Mouse (Mus musculus) lung, postnatal 0 days (tissue): ENCODE measurements at regions not wholly inside any gene's neighbourhood (a gene's known extent, or its start where the extent isn't known, plus 50 kb on each side); places are given as distances from the start of the nearest gene placed in this dataset.

ENCODE experiments used
- CTCF ChIP-seq: IDR thresholded peaks from 2 replicates; pipeline ENCODE4 v1.5.1; 2016; ENCODE audit warnings: antibody characterized with exemption, mild to moderate bottlenecking
- EP300 ChIP-seq: IDR thresholded peaks from 2 replicates; pipeline ENCODE4 v1.6.1; 2016; ENCODE audit warnings: antibody characterized with exemption, mild to moderate bottlenecking, control low read depth

DNA sequence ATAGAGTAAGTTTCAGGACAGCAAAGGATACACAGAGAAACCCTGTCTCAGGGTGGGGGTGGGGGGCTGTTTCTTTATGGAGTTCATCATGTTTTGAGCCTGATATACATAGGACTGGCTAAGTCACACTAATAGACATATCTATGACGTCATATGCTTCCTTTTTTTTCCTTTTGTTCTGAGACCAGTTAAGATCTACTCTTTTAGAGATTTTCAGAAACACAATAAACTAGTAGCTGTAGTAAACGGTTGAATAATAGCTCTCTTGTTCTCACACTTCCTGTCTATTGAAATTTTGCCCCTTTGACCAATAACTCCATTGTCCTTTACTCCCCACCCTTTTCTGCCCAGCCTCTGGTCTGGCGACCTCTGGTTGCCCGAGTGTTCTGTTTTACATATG lies 382.6 kb upstream of the Jarid2 start:
- TF ChIP-seq CTCF (no peak), EP300 (no peak)
